Mouse (Mus musculus) frontal cortex, postnatal 25 days (tissue): ENCODE results near the gene Irf1.

Experiments
- DNase-seq, 2 experiments: peaks; one replicate each; pipeline ENCODE4 v3.0.0; 2022; ENCODE audit warnings: low spot score in 2 of 2

The Irf1 gene

GRCm38 (mm10) chr11:53761284-53761683 lies 8.5 kb upstream of the Irf1 start:
- no peak for DNase-seq

GRCm38 (mm10) chr11:53761822-53762221 lies 8.0 kb upstream of the Irf1 start:
- no peak for DNase-seq

GRCm38 (mm10) chr11:53762426-53762825 lies 7.4 kb upstream of the Irf1 start:
- no peak for DNase-seq

- DNase-seq: no peak
Measured at GRCm38 (mm10) chr11:53762827-53763495, 6.9 kb upstream of the Irf1 start.

- peak; percentile 59 to 60 for DNase-seq
Measured at GRCm38 (mm10) chr11:53763496-53764140, 6.2 kb upstream of the Irf1 start.

- no peak for DNase-seq
Measured at GRCm38 (mm10) chr11:53764581-53764980, 5.2 kb upstream of the Irf1 start.

GRCm38 (mm10) chr11:53768422-53769184 lies 1.2 kb upstream of the Irf1 start:
- no peak for DNase-seq

- DNase-seq: no peak
Measured at GRCm38 (mm10) chr11:53769185-53769576, 633 bp upstream of the Irf1 start.

- peak in 1 of 2 experiments; percentile 28 for DNase-seq
Measured at GRCm38 (mm10) chr11:53770125-53770791, 444 bp downstream of the Irf1 start.

- no peak for DNase-seq
Measured at GRCm38 (mm10) chr11:53771001-53771744, 1.4 kb downstream of the Irf1 start.

- DNase-seq: no peak
Measured at GRCm38 (mm10) chr11:53772536-53772935, 2.7 kb downstream of the Irf1 start.

GRCm38 (mm10) chr11:53773087-53773486 lies 3.3 kb downstream of the Irf1 start, which contains the start of gene Gm17334:
Gm17334 (minus strand) TSS chr11:53773187.
- no peak for DNase-seq

GRCm38 (mm10) chr11:53773641-53774360 lies 4.0 kb downstream of the Irf1 start:
- no peak for DNase-seq

GRCm38 (mm10) chr11:53774659-53775255 lies 4.9 kb downstream of the Irf1 start:
- no peak for DNase-seq

- DNase-seq: no peak
Measured at GRCm38 (mm10) chr11:53777736-53778135, 7.9 kb downstream of the Irf1 start.

- no peak for DNase-seq
Measured at GRCm38 (mm10) chr11:53778455-53778854, 8.6 kb downstream of the Irf1 start.

- no peak for DNase-seq
Measured at GRCm38 (mm10) chr11:53779808-53780207, 10.0 kb downstream of the Irf1 start.

GRCm38 (mm10) chr11:53780262-53780661 lies 10.4 kb downstream of the Irf1 start:
- DNase-seq: no peak

GRCm38 (mm10) chr11:53781201-53781775 lies 11.5 kb downstream of the Irf1 start:
- DNase-seq: no peak

GRCm38 (mm10) chr11:53781964-53782363 lies 12.2 kb downstream of the Irf1 start:
- DNase-seq: no peak
